Mouse (Mus musculus) bone marrow, adult 2 months (tissue): Measurements from ENCODE around the gene Gm11127.

Experiments used
- CTCF ChIP-seq: fragments of 200-500 bp; IDR thresholded peaks from 2 replicates; pipeline ENCODE4 v1.5.1; 2011; ENCODE audit warnings: low read length, control low read depth; ENCODE audit not compliant: control insufficient read depth, insufficient read depth
- POLR2A ChIP-seq: fragments of 200-500 bp; IDR thresholded peaks from 2 replicates; pipeline ENCODE4 v1.6.1; 2011; ENCODE audit warnings: low read depth, mild to moderate bottlenecking, control low read depth, low read length, borderline replicate concordance; ENCODE audit not compliant: control insufficient read depth

DNA sequence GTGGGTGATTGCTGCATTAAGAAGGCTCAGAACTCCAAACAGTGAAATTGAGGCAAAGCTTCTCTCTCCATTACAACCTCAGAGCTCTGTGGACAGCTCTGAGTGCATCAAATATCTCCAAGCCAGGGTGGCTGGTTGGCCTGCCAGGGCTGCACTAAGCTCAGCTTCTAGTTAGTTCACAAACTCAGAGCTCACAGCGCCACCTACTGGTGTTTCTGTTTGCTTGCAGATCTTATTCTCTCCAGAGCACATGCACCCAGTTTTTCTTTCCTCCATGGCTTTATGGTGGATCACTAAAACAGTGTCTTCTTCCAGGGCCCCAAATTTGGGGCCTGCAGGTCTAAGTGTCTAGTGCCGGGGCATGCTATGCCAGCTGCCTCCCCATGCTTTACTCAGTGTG is 2.7 kb upstream of the Gm11127 start:
- TF ChIP-seq POLR2A = no peak
- TF ChIP-seq CTCF = peak; percentile 70
